Mouse (Mus musculus): ENCODE data around the gene Copz2.
A peak's percentile ranks its signal among the peaks of the same experiment; 100 is the strongest.
"Not testable (repeated sequence)": the region's sequence is repeated elsewhere in the genome, so short reads cannot be mapped to it uniquely, and the experiment has no call there.

The Copz2 gene

DNA sequence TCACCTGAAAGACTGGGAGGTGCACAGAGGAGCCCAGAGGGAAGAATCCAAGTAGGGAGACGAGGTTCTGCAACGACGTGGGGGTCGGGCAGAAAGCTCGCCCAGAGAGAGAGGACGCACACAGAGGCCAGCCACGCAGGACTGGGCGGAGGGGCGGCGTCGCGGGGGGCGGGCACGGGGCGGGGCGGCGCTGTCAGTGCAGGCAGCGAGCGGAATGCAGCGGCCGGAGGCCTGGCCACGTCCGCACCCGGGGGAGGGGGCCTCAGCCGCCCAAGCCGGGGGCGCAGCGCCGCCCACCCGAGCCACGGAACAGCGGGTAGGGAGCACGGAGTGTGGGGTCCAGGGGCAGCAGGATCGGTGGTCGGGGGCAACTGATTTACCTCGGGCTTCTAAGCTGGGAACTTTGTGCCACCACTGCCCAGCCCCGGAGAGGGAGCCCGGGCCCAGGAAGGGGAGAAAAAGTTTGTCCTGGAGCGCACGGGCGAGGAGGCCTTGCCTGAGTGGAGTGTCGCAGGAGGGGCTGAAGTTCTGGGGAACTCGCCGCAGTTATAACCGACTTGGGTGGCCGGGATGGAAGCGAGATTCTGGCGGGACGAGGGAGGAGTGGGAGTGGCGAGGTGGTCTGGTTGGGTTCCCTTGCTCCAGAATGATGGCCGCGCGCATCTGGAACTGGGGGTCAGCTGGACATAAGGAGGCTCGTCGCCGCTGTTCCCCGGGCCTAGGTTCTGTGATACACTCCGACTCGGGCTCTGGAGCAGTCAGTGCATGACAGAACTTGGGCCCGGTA, at the start of gene Copz2:
Copz2 (plus strand) TSS at position 190 of the 787 bp plus-strand sequence.
- no peak for DNase-seq (ENCODE audit: low read depth, low spot score)

GRCm38 (mm10) chr11:96805606-96806005, 44.1 kb upstream of the Copz2 start:
- DNase-seq (ENCODE audit: low read depth, low spot score), result no peak

GRCm38 (mm10) chr11:96808066-96808465, 41.6 kb upstream of the Copz2 start:
- DNase-seq (ENCODE audit: low read depth, low spot score), result peak; percentile 17

DNA sequence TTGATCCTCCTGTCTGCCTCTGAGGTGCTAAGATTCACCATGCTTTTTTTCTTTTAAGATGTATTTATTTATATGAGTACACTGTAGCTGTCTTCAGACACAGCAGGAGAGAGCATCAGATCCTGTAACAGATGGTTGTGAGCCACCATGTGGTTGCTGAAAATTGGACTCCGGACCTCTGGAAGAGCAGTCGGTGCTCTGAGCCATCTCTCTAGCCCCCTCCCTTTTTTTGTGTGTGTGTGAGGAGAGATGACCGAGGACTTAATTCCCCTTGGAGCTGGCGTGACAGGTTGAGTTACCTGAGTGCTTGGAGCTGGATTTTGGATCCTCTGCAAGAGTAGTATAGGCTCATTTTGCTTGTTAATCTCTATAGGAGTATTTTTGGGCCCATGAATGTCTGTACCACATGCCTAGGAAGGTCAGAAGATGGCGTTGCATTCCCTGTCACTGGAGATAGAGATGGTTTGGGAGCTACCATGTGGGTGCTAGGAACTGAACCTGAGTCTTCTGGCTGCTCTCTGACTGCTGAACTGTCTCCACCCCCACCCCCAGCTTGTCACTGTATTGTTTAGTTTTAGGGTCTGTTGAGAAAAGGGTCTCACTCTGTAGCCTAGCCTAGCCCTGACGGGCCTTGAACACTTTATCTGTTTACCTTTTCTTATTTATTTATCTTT, 40.0 kb upstream of the Copz2 start:
- no peak for DNase-seq (ENCODE audit: low read depth, low spot score)

- not testable (repeated sequence) for DNase-seq (ENCODE audit: low read depth, low spot score)
Measured at GRCm38 (mm10) chr11:96811188-96811587, 38.5 kb upstream of the Copz2 start.

DNA sequence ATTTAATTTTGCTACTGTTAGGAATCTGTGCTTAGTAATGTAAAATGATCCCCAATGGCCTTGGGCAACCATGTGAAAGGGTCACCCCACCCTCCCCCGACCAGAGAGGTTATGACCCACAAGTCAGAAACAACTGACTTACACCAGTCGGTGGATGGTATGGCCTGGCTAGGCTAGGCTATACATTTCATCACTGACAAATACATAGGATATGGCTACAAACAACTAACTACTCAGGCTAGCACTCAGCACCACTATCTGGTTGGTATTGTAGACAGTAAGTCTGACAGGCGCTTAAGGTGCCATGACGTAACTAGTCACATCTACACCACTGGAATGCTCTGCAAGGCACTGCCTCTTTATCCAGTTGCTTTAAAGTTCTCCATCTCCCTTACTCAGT, 36.2 kb upstream of the Copz2 start:
- no peak for DNase-seq (ENCODE audit: low read depth, low spot score)

- no peak for DNase-seq (ENCODE audit: low read depth, low spot score)
Measured at GRCm38 (mm10) chr11:96813920-96814319, 35.8 kb upstream of the Copz2 start.

DNA sequence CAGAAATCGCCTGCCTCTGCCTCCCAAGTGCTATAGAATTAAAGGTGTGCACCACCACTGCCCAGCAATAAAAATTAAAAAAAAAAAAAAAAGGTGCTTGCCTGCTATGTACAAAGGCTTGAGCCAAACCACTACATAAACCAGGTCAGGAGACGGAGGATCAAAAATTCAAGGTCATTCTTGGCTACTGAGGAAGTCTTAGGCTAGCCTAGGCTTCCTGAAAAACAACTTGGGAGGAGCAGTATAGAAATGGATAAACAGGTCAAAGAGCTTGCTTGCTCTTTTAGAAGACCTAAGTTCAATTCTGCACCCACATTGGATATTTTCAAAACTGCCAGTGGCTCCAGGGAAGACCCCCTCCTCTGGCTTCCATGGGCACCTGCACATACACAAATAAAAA, 35.2 kb upstream of the Copz2 start:
- DNase-seq (ENCODE audit: low read depth, low spot score), result no peak

- no peak for DNase-seq (ENCODE audit: low read depth, low spot score)
Measured at GRCm38 (mm10) chr11:96815895-96816294, 33.8 kb upstream of the Copz2 start.

- DNase-seq (ENCODE audit: low read depth, low spot score), result no peak
Measured at GRCm38 (mm10) chr11:96816494-96816893, 33.2 kb upstream of the Copz2 start.

DNA sequence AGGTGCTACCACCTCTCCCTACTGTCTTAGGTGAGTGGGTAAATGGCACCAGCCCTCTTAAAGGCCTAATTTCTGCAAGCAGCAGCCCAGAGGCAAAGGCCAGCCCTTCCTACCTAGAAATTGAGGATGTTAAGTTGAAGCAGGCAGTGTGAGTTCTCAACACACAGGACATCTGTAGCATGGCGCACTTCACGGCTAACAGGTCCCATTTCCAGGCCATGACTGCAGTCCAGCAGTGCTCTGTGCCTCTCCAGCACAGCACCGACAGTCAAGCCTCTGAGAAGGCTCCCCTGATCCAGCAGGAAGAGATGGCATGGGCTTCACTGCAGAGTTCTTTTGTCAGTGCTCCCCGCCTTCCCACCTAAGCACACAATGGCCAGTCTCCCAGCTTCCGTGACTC, 32.7 kb upstream of the Copz2 start:
- no peak for DNase-seq (ENCODE audit: low read depth, low spot score)

- no peak for DNase-seq (ENCODE audit: low read depth, low spot score)
Measured at GRCm38 (mm10) chr11:96818128-96818710, 31.5 kb upstream of the Copz2 start.

DNA sequence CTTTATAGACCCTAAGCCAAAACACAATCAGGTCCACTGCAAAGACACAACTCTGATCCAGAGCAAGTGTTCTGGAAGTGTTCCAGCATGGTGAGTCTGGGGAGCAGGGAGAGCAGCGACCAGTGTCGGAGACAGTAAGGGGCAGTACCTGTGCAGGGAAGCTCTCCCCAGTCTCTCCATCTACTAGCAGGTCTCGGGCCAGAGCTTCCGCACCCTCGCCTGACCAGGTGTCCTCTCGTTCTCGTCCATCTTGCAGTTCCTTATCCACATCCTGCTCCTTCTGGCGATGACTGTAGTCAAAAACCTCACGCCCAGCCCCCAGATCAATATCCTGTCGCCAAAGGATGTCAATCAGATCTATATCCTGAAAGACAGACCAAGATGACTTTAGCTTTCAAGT, 27.7 kb upstream of the Copz2 start:
- no peak for DNase-seq (ENCODE audit: low read depth, low spot score)

DNA sequence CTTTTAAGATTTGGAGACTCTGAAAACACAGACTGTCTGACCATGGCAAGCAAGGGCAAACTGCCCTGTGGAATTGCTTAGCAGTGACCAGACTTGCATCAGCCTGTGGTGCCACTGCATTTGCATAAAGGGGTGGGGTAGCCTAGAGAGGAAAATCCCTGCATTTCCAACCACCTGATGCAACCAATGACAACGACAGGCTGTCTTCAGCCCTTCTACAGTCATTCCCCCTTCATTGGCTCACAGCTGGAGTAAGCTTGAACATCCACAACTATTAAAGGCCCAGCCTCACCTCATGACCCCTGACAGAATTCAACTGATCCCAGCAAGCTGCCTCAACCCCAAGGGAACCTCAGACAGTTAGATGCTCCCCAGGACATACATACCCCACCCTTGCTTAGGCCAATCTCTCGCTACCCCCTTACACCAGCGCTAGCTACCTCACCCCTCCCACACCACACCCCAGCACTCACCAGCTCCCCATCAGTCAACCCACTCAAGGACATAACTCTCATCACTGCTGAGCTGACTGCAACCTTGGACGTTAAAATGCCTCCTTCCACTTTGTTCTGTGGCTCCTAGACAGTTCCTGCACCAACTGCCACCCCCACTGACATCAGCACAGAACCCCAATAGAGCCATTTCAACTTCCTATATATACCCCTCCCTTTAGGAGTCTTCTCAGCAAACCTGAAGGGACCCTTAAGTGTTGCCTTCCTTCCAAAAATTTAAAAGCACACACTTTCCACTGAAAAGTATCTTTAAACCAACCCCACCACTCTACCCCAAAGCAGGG, 26.8 kb upstream of the Copz2 start:
- DNase-seq (ENCODE audit: low read depth, low spot score), result peak; percentile 55

DNA sequence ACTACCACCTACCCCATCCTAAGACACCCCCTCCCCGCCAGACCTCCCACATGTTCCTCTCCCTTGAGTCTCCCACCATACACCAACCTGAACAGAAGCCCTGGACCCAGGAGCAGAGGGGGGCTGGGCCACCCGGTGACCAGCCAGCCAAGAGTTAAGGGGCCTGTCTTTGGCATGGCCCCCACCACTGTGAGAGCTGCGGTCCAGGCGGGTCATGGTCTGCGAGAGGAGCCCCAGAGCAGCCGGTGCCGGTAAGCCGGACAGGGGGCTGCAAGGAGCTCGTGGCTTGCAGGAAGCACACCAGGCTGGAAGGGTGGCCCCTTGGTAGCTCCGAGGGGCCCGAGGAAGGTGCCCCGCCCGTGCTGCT, 26.2 kb upstream of the Copz2 start:
- DNase-seq (ENCODE audit: low read depth, low spot score), result no peak

- peak; percentile 93 for DNase-seq (ENCODE audit: low read depth, low spot score)
Measured at GRCm38 (mm10) chr11:96823880-96824782, 25.5 kb upstream of the Copz2 start.

DNA sequence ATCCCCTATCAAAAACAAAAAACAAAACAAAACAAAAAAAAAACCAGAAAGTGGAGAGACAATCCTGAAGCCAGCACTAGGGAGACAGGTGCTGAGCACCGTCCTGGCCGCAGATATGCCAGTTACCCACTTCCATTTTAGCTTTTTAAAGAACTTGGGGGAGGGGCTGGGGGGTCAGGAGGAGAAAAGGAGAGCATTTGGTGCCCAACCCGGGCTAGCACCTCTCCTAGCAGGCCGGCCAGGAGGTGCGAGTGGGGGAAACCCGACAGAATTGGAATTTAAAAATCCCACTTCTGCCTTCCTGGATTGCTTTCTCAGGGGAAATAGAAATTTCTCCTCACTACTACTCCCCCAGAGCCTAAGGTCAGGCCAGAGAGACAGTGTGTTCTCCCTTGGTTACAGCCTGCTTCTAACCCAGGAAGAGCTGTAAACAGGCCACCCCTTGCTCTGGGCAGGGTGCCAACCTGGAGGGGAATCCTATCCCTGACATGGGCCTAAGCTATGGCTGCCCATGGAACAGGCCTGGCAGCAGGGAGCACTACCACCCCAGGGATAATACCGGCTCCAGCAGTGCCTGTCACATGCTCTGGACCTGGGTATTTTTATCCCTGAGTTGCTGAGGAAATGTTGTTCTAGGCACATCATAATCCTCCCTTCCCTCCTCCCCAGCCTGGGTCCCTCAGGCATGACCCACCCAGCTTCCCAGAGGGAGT, 24.7 kb upstream of the Copz2 start:
- no peak for DNase-seq (ENCODE audit: low read depth, low spot score)

DNA sequence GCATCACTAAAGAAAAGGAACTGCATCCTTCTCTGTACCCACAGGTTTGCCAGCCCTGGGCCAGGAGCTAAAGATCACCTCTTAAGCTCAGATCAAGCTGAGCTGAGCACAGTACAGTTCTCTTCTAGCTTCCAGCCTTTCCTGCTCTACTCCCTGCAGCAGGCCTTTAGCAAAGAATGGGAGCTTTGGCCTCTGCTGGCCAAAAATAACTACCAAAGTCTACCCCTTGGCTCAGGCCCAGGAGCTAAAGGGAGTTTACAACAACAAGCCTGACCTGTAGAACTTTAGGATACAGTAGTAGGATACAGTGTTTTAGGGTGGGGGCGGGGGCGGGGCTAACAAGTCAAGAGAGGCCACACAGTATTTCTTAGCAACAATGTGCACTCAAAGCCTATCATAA, 23.2 kb upstream of the Copz2 start:
- DNase-seq (ENCODE audit: low read depth, low spot score), result no peak

DNA sequence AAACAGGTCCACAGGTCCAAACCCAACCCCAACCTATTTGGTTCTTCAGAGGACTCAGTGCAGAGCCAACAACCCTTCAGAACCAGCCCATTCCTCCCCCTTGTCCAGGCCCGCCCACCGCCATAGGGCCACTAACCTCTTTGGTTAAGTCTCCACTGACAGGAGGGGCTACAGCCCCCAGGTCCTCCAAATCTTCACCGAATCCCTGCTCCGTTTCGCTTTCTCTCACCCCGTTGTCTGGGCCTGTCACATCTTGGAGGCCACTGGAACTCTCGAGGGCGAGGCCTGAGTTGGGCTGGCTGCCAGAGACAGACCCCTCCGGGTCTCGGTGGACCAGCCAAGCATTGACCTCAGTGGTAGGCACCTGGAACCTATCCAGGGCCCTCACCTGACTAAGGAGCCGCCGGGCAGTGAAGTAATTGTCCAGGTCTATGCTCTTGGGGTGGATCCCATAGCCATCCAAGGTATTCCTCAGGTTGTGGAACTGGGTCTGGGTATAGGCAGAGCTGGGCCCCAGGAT, 22.5 kb upstream of the Copz2 start:
- DNase-seq (ENCODE audit: low read depth, low spot score), result no peak

DNA sequence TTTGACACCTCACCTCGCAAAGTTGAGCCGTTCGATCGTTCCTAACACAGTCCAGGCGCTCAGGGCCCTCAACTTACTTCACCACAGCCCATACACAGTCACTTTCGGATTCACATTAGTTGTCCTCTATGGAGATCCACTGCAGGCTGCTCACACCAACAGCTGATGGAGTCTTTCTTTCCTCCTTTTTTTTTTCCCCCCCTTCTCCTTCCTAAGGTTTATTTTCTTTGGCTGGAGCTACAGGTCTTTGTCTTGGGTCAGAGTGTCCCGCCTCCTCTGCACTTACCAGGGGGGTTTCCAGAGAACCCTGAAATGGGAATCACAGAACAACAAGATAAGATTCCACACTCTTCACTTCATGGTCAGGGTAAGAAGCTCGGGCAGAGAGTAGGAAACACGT, 21.8 kb upstream of the Copz2 start:
- DNase-seq (ENCODE audit: low read depth, low spot score), result no peak
